Mouse (Mus musculus): ENCODE measurements at regions not wholly inside any gene's neighbourhood (a gene's known extent, or its start where the extent isn't known, plus 50 kb on each side); places are given as distances from the start of the nearest gene placed in this dataset.

DNA sequence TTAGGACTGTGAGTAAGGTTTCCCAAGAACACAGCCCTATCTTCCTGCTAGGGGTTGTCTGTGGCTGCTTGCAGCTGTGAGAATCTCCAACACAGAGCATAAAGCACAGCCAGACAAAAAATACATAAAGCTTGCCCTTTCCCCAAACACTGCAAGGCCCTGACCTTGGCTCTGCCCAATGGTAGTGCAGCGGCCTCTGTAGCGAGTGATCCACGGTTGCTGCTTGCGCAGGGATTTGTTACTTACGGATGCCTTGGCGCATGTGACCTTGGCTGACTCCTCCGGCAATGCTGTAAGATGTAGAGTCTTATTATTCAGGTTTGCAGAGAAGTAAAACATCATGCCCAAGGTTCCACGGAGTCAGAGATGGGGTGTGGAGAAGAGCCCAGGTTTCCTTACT lies 61.4 kb upstream of the Zfp703 start:
- ATAC-seq (ENCODE audit: low FRiP score) = no peak
- Histone ChIP-seq H3K4me3 (replicated peaks; ENCODE audit: low read length) (no peak overlapping the region), H3K4me1 (replicated peaks; ENCODE audit: control insufficient read depth, insufficient read depth, low read length) (no peaks in the 10 kb centered on the region), H3K27ac (no peak overlapping the region), H3K9ac (no peak overlapping the region), H3K36me3 (replicated peaks; ENCODE audit: control insufficient read depth, insufficient read depth) (no peaks in the 10 kb centered on the region), H3K4me2 (replicated peaks) (no peak overlapping the region), H3K9me3 (ENCODE audit: control insufficient read depth, low read length) (no peaks in the 10 kb centered on the region), H3K27me3 (ENCODE audit: control insufficient read depth, insufficient read depth, low read length) (no peaks in the 10 kb centered on the region)
- DNase-seq (ENCODE audit: low spot score) = no peak
- 87% methylated on average over 8 of the region's 8 CpGs for WGBS

DNA sequence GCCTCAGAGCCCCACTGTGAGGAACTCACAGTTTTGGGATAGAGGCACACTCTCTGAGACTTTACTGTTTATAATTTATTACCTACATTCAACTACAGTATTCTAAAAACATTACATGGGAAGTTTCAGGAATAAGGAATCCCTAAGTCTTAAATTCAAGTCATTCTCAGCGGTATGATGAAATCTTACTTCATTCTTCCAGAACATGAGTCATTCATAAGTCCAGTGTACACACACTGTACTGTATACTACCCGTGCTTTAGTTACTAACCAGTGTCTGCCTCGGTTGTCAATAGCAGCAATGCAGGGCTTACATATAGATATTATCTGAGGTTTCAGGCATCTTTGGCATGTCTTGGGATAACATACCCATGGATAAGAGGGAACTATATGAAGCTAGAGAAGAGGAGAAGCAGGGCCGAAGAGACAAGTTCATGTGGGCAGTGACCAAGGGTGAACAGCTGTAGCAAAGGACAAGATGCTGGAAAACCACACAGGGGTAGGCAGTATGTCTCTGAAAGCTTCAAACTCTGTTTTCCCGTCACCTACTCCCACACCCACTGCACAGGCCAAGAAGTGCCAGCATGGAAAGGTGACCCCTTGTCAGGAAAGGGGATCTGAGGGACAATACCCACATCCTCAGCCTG lies 55.5 kb upstream of the Zfp703 start:
- Histone ChIP-seq H3K4me2 (replicated peaks) (no peak overlapping the region), H3K4me3 (replicated peaks; ENCODE audit: low read length) (no peak overlapping the region), H3K9ac (no peak overlapping the region), H3K27ac (no peak overlapping the region), H3K36me3 (replicated peaks; ENCODE audit: control insufficient read depth, insufficient read depth) (no peaks in the 10 kb centered on the region), H3K4me1 (replicated peaks; ENCODE audit: control insufficient read depth, insufficient read depth, low read length) (no peaks in the 10 kb centered on the region), H3K9me3 (ENCODE audit: control insufficient read depth, low read length) (no peaks in the 10 kb centered on the region), H3K27me3 (ENCODE audit: control insufficient read depth, insufficient read depth, low read length) (no peaks in the 10 kb centered on the region)
- ATAC-seq (ENCODE audit: low FRiP score) = no peak
- no peak for DNase-seq (ENCODE audit: low spot score)
- WGBS = 90% methylated on average over 5 of the region's 5 CpGs

DNA sequence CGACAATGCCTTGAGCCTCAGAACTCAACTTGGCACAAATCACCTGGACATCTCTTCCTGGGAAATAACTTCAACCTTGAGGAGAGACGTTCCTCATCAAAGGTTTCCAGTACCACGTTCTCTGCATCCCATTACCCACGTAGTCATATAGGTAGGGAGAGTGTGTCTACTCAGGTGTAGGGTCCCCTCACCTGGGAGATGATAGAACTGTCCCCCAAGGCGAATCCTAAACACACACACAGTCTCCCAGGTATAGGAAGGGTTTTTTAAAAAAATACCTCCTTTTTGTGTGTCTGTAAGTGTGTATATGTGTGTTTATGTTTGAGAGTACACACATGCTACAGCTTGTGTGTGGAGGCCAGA lies 55.0 kb upstream of the Zfp703 start:
- Histone ChIP-seq H3K36me3 (replicated peaks; ENCODE audit: control insufficient read depth, insufficient read depth) (no peaks in the 10 kb centered on the region), H3K4me2 (replicated peaks) (no peak overlapping the region), H3K4me1 (replicated peaks; ENCODE audit: control insufficient read depth, insufficient read depth, low read length) (no peaks in the 10 kb centered on the region), H3K9me3 (ENCODE audit: control insufficient read depth, low read length) (no peaks in the 10 kb centered on the region), H3K27ac (no peak overlapping the region), H3K4me3 (replicated peaks; ENCODE audit: low read length) (no peak overlapping the region), H3K27me3 (ENCODE audit: control insufficient read depth, insufficient read depth, low read length) (no peaks in the 10 kb centered on the region), H3K9ac (no peak overlapping the region)
- WGBS = 89% methylated on average over 5 of the region's 5 CpGs
- no peak for ATAC-seq (ENCODE audit: low FRiP score)
- no peak for DNase-seq (ENCODE audit: low spot score)

GRCm38 (mm10) chr8:26923166-26923565 lies 54.0 kb upstream of the Zfp703 start:
- no peak overlapping the region for H3K9ac ChIP-seq
- H3K4me1 ChIP-seq (replicated peaks; ENCODE audit: control insufficient read depth, insufficient read depth, low read length) = no peaks in the 10 kb centered on the region
- no peaks in the 10 kb centered on the region for H3K27me3 ChIP-seq (ENCODE audit: control insufficient read depth, insufficient read depth, low read length)
- H3K4me2 ChIP-seq (replicated peaks) = no peak overlapping the region
- H3K36me3 ChIP-seq (replicated peaks; ENCODE audit: control insufficient read depth, insufficient read depth) = no peaks in the 10 kb centered on the region
- no peak overlapping the region for H3K27ac ChIP-seq
- H3K9me3 ChIP-seq (ENCODE audit: control insufficient read depth, low read length) = no peaks in the 10 kb centered on the region
- ATAC-seq (ENCODE audit: low FRiP score) (no peak), DNase-seq (ENCODE audit: low spot score) (no peak)
- H3K4me3 ChIP-seq (replicated peaks; ENCODE audit: low read length) = no peak overlapping the region
- 87% methylated on average over 8 of the region's 8 CpGs for WGBS
